Mouse (Mus musculus) heart, embryonic 14.5 days (tissue): ENCODE measurements around the gene Ptpa. TPM values are rescaled to one million over a fixed set of nuclear protein-coding genes. Genes with fewer than 3 reads are reported as not detected.

Experiments used
- ATAC-seq: fragments of 200-750 bp; cut with Nextera tagmentation; 2 replicates; pipeline ENCODE4 v1.8.0; 2017; ENCODE audit warnings: low read depth, moderate TSS enrichment; ENCODE audit not compliant: insufficient number of reproducible peaks, insufficient read depth, low FRiP score
- H3K27ac ChIP-seq, 2 experiments: fragments of 200-500 bp in 1 of 2; fragments of 300-500 bp in 1 of 2; sonication (generic) in 1 of 2; replicated peaks in 1 of 2; 2 replicates each; pipeline ENCODE4 v1.5.1; 2012 to 2014; ENCODE audit warnings: low read depth in 2 of 2, low read length in 2 of 2, control low read depth in 1 of 2, mild to moderate bottlenecking in 1 of 2, mixed read lengths in 1 of 2; ENCODE audit not compliant: control insufficient read depth in 1 of 2, insufficient read depth in 1 of 2
- H3K27me3 ChIP-seq: fragments of 300-500 bp; sonication (generic); 2 replicates; pipeline ENCODE4 v1.6.1; 2014; ENCODE audit warnings: mild to moderate bottlenecking, low read length, control low read depth; ENCODE audit not compliant: control insufficient read depth, insufficient read depth
- H3K36me3 ChIP-seq: fragments of 300-500 bp; sonication (generic); 2 replicates; pipeline ENCODE4 v1.6.1; 2014; ENCODE audit warnings: mild to moderate bottlenecking, control low read depth, low read length, mixed read lengths; ENCODE audit not compliant: control insufficient read depth, insufficient read depth
- H3K4me1 ChIP-seq, 2 experiments: fragments of 200-500 bp in 1 of 2; fragments of 300-500 bp in 1 of 2; sonication (generic) in 1 of 2; 2 replicates each; pipeline ENCODE4 v1.6.1; 2012 to 2014; ENCODE audit warnings: low read length in 2 of 2, control low read depth in 1 of 2, mixed read lengths in 1 of 2; ENCODE audit not compliant: control insufficient read depth in 2 of 2, insufficient read depth in 2 of 2
- H3K4me2 ChIP-seq: fragments of 300-500 bp; sonication (generic); 2 replicates; pipeline ENCODE4 v1.6.1; 2014; ENCODE audit warnings: mild to moderate bottlenecking, low read length
- H3K4me3 ChIP-seq, 2 experiments: fragments of 200-500 bp in 1 of 2; fragments of 300-500 bp in 1 of 2; sonication (generic) in 1 of 2; 2 replicates each; pipeline ENCODE4 v1.5.1; 2012 to 2014; ENCODE audit warnings: low read length in 2 of 2, mild to moderate bottlenecking in 2 of 2, control low read depth in 1 of 2, low read depth in 1 of 2, moderate library complexity in 1 of 2; ENCODE audit not compliant: control insufficient read depth in 1 of 2, insufficient read depth in 1 of 2
- H3K9ac ChIP-seq: fragments of 300-500 bp; sonication (generic); 2 replicates; pipeline ENCODE4 v1.6.1; 2014; ENCODE audit warnings: mild to moderate bottlenecking, low read length
- H3K9me3 ChIP-seq: fragments of 300-500 bp; sonication (generic); 2 replicates; pipeline ENCODE4 v1.6.1; 2016; ENCODE audit warnings: low read length, control low read depth; ENCODE audit not compliant: control insufficient read depth
- WGBS: fragments of 180-500 bp; shearing (Covaris S2); extraction: QIAGEN DNeasy Blood & Tissue Kit; methylation state at CpG from one replicate; pipeline ENCODE4 v1.1.7; 2014; 5-methylcytosine and 5-hydroxymethylcytosine counted together
- polyA plus RNA-seq: library from polyadenylated mRNA; unstranded; fragments of >200 nt; fragmentation: Nextera tagmentation; extraction: Ambion mirVana; gene quantifications from 2 replicates; pipeline ENCODE4 v1.2.1, GENCODE M21; 2014

Gene Ptpa
- polyA plus RNA-seq, 1 experiment from 2014 or later = 61.2 TPM

DNA sequence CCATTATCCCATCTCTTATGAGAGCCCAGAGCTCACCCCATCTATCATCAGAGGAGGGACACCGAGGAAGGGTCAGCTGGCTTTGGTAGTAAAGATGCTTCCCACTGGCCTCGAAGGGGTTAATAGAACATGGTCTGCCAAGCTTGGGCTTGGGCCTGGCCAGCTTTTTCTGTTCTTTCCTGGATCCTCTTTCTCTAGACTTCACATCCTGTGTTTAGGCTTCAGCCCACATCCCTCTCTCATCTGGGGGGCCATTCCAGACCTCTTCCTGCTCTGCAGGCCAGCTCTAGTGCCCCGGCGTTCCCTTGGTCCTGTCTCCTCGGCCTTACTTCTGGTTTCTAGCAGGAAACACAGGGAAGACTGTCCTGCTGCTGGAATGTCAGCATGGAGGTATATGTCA lies 28.2 kb downstream of the Ptpa start:
- WGBS = 46% methylated on average over 5 of the region's 5 CpGs
- H3K4me1 ChIP-seq = peaks cover 62 to 76% of the 10 kb centered on the region in 2 experiments
- no peaks in the 10 kb centered on the region for H3K27me3 ChIP-seq
- peak overlapping the region; percentile 86; the same call in 1 of the 2 replicates for H3K9ac ChIP-seq
- no peak for ATAC-seq
- H3K4me2 ChIP-seq = no peak overlapping the region
- H3K36me3 ChIP-seq = peaks cover 73% of the 10 kb centered on the region
- H3K4me3 ChIP-seq = no peak overlapping the region
- H3K27ac ChIP-seq = peak overlapping the region; percentile 68 to 98
- no peaks in the 10 kb centered on the region for H3K9me3 ChIP-seq

DNA sequence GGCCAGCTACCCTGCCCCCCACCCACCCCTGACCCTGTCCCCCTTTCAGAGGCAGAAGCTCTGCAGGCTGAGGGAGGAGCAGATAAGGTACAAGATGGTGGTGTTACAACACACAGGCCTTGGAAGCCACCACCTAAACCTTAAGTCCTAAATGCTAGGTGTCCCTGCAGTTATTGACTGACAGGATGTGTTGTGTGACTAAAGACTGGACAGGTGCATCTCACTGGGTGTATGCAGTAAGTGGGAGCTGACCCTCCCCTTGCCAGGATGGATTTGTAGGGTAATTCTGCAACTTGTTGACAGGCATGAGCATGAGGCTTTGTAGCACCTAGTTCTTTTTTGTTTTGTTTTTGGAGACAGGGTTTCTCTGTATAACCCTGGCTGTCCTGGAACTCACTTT lies 28.6 kb downstream of the Ptpa start:
- H3K36me3 ChIP-seq = peaks cover 73% of the 10 kb centered on the region
- peaks cover 62 to 73% of the 10 kb centered on the region in 2 experiments for H3K4me1 ChIP-seq
- H3K4me2 ChIP-seq = no peak overlapping the region
- H3K9ac ChIP-seq = peak overlapping the region; percentile 86; the same call in 1 of the 2 replicates
- ATAC-seq = no peak
- H3K27ac ChIP-seq = peak overlapping the region; percentile 34 to 98; a peak in 3 of 4 replicates
- no peaks in the 10 kb centered on the region for H3K27me3 ChIP-seq
- no peak overlapping the region for H3K4me3 ChIP-seq
- no peaks in the 10 kb centered on the region for H3K9me3 ChIP-seq

GRCm38 (mm10) chr2:30445312-30445711 lies 29.5 kb downstream of the Ptpa start:
- peaks cover 74% of the 10 kb centered on the region for H3K36me3 ChIP-seq
- H3K4me3 ChIP-seq = no peak overlapping the region
- H3K9ac ChIP-seq = peak overlapping the region; percentile 54
- no peak for ATAC-seq
- H3K27me3 ChIP-seq = no peaks in the 10 kb centered on the region
- H3K4me2 ChIP-seq = peak overlapping the region; percentile 31
- peaks cover 3% of the 10 kb centered on the region for H3K9me3 ChIP-seq
- WGBS = 14% methylated on average over 2 of the region's 2 CpGs
- peak overlapping the region; percentile 77 to 98 for H3K27ac ChIP-seq
- peaks cover 54 to 64% of the 10 kb centered on the region in 2 experiments for H3K4me1 ChIP-seq

GRCm38 (mm10) chr2:30446891-30447826 lies 31.3 kb downstream of the Ptpa start:
- Histone ChIP-seq H3K4me2 (no peak overlapping the region), H3K9ac (peak overlapping the region; percentile 30; the same call in 1 of the 2 replicates), H3K4me1 (peaks cover 40 to 50% of the 10 kb centered on the region in 2 experiments), H3K27me3 (no peaks in the 10 kb centered on the region), H3K9me3 (peaks cover 4% of the 10 kb centered on the region), H3K36me3 (peaks cover 83% of the 10 kb centered on the region), H3K4me3 (no peak overlapping the region), H3K27ac (peak overlapping the region; percentile 55 to 98; a peak in 3 of 4 replicates)
- 68% methylated on average over 10 of the region's 10 CpGs for WGBS
- no peak for ATAC-seq

DNA sequence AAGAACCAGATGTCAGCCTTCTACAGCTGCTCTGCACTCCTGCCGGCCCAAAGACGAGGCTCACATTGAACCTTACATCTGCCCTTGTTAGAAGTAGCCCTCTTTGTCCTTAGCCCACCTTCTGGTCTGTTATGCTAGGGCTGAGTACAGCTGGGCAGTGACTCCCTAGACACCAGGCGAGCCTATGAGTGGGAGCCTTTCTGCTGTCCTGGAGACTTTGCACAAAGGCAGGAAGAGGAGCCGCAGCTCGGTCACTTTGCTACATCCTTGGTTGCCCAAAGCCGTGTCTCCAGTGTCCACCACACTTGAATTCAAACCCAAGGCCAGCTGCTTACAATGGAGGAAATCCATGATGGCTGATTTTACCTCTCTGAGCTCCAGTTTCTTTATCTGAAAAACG lies 32.5 kb downstream of the Ptpa start:
- WGBS = 89% methylated on average over 7 of the region's 7 CpGs
- ATAC-seq = no peak
- peaks cover 80% of the 10 kb centered on the region for H3K36me3 ChIP-seq
- H3K27ac ChIP-seq = 0 out of 4 replicates have a peak overlapping the region, but pooled peaks of 1 of the 2 experiments have one; percentile 3
- H3K4me3 ChIP-seq = no peak overlapping the region
- H3K9ac ChIP-seq = no peak overlapping the region
- peaks cover 27 to 38% of the 10 kb centered on the region in 2 experiments for H3K4me1 ChIP-seq
- H3K9me3 ChIP-seq = peaks cover 4% of the 10 kb centered on the region
- H3K4me2 ChIP-seq = no peak overlapping the region
- no peaks in the 10 kb centered on the region for H3K27me3 ChIP-seq

DNA sequence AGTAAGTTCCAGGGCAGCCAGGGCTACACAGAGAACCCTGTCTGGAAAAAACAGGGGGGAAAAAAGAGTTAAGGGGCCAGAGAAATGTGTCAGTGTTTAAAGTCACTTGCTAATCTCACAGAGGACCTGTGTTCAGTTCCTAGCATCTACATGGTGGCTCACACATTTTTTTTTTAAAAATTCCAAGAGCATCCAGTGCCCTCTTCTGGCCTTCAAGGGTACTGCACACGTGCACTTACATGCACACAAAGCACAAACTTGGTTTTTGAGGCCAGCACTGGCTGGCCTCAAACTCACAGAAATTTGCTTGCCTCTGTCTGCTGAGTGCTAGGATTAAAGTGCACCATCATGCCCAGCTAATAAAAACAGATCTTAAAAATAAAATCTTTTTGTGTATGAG lies 34.7 kb downstream of the Ptpa start:
- H3K36me3 ChIP-seq = peaks cover 70% of the 10 kb centered on the region

DNA sequence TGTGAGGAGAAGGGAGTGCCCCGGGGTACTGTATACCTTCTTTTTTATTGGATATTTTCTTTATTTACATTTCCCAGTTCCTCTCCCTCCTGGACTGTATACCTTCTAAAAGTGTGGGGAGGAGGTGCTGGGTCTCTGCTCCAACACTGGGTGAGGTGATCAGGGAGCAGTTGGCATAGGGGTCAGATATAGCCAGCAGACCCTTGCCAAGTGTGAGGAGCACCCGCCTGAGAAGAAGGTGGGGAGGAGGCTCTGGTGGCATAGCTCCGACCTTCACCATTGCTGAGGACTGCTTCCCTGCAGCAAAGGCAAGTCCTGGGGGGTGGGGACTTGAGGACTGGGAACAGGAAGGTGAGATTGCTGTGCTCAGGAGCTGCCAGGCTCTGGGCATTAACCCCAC lies 35.7 kb downstream of the Ptpa start:
- Histone ChIP-seq H3K9me3 (peaks cover 4% of the 10 kb centered on the region), H3K27ac (no peak overlapping the region), H3K36me3 (peaks cover 60% of the 10 kb centered on the region), H3K9ac (no peak overlapping the region), H3K27me3 (no peaks in the 10 kb centered on the region), H3K4me1 (peaks cover 11 to 16% of the 10 kb centered on the region in 2 experiments; a peak in 3 of 4 replicates), H3K4me2 (no peak overlapping the region), H3K4me3 (no peak overlapping the region)
- 77% methylated on average over 3 of the region's 3 CpGs for WGBS
- ATAC-seq = no peak

More for the DNA sequence above, 34.7 kb downstream of the Ptpa start:
- no peak for ATAC-seq
- H3K27me3 ChIP-seq = no peaks in the 10 kb centered on the region
- peaks cover 4% of the 10 kb centered on the region for H3K9me3 ChIP-seq
- H3K4me1 ChIP-seq = peaks cover 12 to 16% of the 10 kb centered on the region in 2 experiments
- no peak overlapping the region for H3K4me2 ChIP-seq
- H3K4me3 ChIP-seq = no peak overlapping the region
- no peak overlapping the region for H3K9ac ChIP-seq
- no peak overlapping the region for H3K27ac ChIP-seq
- 59% methylated on average over 1 of the region's 1 CpGs for WGBS
